Mouse (Mus musculus) liver, embryonic 15.5 days (tissue): ENCODE measurements around the gene Atxn7l3. TPM values are rescaled to one million over a fixed set of nuclear protein-coding genes. Genes with fewer than 3 reads are reported as not detected.

ENCODE experiments used
- ATAC-seq: fragments of 200-750 bp; cut with Nextera tagmentation; 2 replicates; pipeline ENCODE4 v1.8.0; 2017; ENCODE audit warnings: moderate number of reproducible peaks, mild to moderate bottlenecking, moderate library complexity; ENCODE audit not compliant: insufficient read depth
- H3K27ac ChIP-seq: fragments of 300-500 bp; sonication (generic); replicated peaks from 2 replicates; pipeline ENCODE4 v1.5.1; 2015; ENCODE audit warnings: mild to moderate bottlenecking, inconsistent platforms
- H3K27me3 ChIP-seq: fragments of 300-500 bp; sonication (generic); 2 replicates; pipeline ENCODE4 v1.6.1; 2015; ENCODE audit warnings: mild to moderate bottlenecking, inconsistent platforms
- H3K36me3 ChIP-seq: fragments of 300-500 bp; sonication (generic); replicated peaks from 2 replicates; pipeline ENCODE4 v1.6.1; 2015; ENCODE audit warnings: moderate library complexity, mild to moderate bottlenecking, inconsistent platforms
- H3K4me1 ChIP-seq: fragments of 300-500 bp; sonication (generic); replicated peaks from 2 replicates; pipeline ENCODE4 v1.6.1; 2015; ENCODE audit warnings: inconsistent platforms
- H3K4me2 ChIP-seq: fragments of 300-500 bp; sonication (generic); 2 replicates; pipeline ENCODE4 v1.6.1; 2015; ENCODE audit warnings: moderate library complexity, mild to moderate bottlenecking, inconsistent platforms
- H3K4me3 ChIP-seq: fragments of 300-500 bp; sonication (generic); replicated peaks from 2 replicates; pipeline ENCODE4 v1.5.1; 2015; ENCODE audit warnings: mild to moderate bottlenecking, inconsistent platforms
- H3K9ac ChIP-seq: fragments of 300-500 bp; sonication (generic); 2 replicates; pipeline ENCODE4 v1.6.1; 2015; ENCODE audit warnings: moderate library complexity, mild to moderate bottlenecking, inconsistent platforms
- H3K9me3 ChIP-seq: fragments of 300-500 bp; sonication (generic); replicated peaks from 2 replicates; pipeline ENCODE4 v1.6.1; 2016; ENCODE audit warnings: inconsistent platforms
- WGBS: fragments of 180-500 bp; shearing (Covaris S2); methylation state at CpG from one replicate; pipeline ENCODE4 v1.1.7; 2015; ENCODE audit warnings: mixed read lengths; ENCODE audit not compliant: insufficient replicate concordance; 5-methylcytosine and 5-hydroxymethylcytosine counted together
- polyA plus RNA-seq: library from polyadenylated mRNA; unstranded; fragments of >200 nt; fragmentation: Nextera tagmentation; extraction: Ambion mirVana; gene quantifications from 2 replicates; pipeline ENCODE4 v1.2.1, GENCODE M21; 2015

The Atxn7l3 gene
- polyA plus RNA-seq, 1 experiment from 2014 or later = 3.8 TPM

- no peak for ATAC-seq
- peak overlapping the region; percentile 55 for H3K4me3 ChIP-seq
- H3K36me3 ChIP-seq = peaks cover 98% of the 10 kb centered on the region
- peak overlapping the region; percentile 74 for H3K27ac ChIP-seq
- peaks cover 66% of the 10 kb centered on the region for H3K4me1 ChIP-seq
- peak overlapping the region; percentile 45 for H3K9ac ChIP-seq
- no peaks in the 10 kb centered on the region for H3K9me3 ChIP-seq
- H3K4me2 ChIP-seq = peak overlapping the region; percentile 78
- H3K27me3 ChIP-seq = no peaks in the 10 kb centered on the region
- WGBS = 75% methylated on average over 22 of the region's 22 CpGs
Observed at GRCm38 (mm10) chr11:102309821-102310617, 13.6 kb upstream of the Atxn7l3 start.

GRCm38 (mm10) chr11:102308979-102309378 lies 12.5 kb upstream of the Atxn7l3 start:
- H3K27me3 ChIP-seq = no peaks in the 10 kb centered on the region
- ATAC-seq = peak; percentile 92
- H3K4me2 ChIP-seq = peak overlapping the region; percentile 78
- H3K4me1 ChIP-seq = peaks cover 58% of the 10 kb centered on the region
- under 1% methylated on average over 27 of the region's 27 CpGs for WGBS
- H3K4me3 ChIP-seq = peak overlapping the region; percentile 55
- H3K27ac ChIP-seq = peak overlapping the region; percentile 74
- H3K36me3 ChIP-seq = peaks cover 89% of the 10 kb centered on the region
- peak overlapping the region; percentile 46 for H3K9ac ChIP-seq
- H3K9me3 ChIP-seq = no peaks in the 10 kb centered on the region

DNA sequence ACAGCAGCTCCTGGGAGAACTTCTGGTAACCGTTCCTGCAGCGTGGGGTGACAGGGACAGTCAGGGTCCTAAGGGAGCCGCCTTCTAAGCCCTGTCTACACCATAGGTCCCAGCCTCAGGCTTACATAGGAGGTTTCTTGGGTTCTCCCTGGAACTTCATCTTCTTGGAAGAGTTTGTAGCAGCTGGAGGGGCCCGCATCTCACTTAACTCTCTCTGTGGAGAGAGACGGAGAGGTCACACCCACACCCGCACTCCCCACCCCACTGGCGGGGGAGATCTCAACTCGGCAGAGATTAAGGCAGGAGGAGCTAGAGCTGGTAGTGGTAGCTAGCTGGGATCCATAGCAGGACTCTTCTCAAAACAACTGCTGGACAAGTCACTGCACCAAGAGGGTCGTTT lies 11.7 kb upstream of the Atxn7l3 start:
- WGBS = 64% methylated on average over 9 of the region's 9 CpGs

DNA sequence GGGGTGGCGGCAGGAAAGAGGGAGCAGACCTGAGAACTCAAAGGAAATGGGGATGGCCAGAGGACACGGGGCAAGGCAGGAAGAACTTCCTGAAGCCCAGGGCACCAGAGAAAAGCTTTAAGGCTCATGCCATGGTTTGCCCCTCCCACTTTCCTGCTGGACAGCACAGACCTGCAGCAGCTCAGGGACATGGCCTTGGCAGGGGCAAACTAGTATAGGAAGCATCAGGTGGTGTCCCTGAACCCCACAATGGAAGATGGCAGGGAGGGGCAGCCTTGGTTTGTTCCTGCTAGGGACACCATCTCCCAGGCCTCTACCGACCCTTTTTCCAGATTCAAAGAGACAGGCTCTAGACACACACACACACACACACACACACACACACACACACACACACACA lies 8.9 kb upstream of the Atxn7l3 start:
- 58% methylated on average over 3 of the region's 3 CpGs for WGBS
- Histone ChIP-seq H3K9ac (no peak overlapping the region), H3K36me3 (peaks cover 53% of the 10 kb centered on the region), H3K4me1 (peaks cover 29% of the 10 kb centered on the region), H3K27ac (no peak overlapping the region), H3K27me3 (no peaks in the 10 kb centered on the region), H3K4me3 (no peak overlapping the region), H3K4me2 (no peak overlapping the region), H3K9me3 (no peaks in the 10 kb centered on the region)
- ATAC-seq = no peak

More for the DNA sequence above, 11.7 kb upstream of the Atxn7l3 start:
- Histone ChIP-seq H3K9ac (no peak overlapping the region), H3K4me1 (peaks cover 56% of the 10 kb centered on the region), H3K27ac (no peak overlapping the region), H3K4me3 (no peak overlapping the region), H3K27me3 (no peaks in the 10 kb centered on the region), H3K9me3 (no peaks in the 10 kb centered on the region), H3K36me3 (peaks cover 80% of the 10 kb centered on the region), H3K4me2 (no peak overlapping the region)
- no peak for ATAC-seq

DNA sequence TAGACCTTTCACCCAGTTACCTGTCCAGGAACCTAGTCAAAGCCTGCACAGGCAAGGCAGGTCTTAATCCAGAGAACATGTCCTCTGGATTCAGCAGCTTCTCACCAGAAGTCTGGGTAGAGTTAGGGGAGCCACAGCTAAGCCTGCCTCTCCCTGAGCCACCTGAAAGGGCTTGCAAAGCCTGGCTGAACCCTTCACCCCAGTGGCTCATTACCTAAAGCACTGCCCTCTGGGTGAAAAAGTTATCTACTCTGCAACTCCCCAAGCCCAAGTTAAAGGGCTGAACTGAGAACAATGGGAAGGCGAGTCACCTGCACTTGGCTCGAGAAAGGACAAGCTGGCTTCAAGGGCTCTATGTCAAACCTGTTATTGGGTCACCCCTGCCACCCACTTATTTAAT lies 7.7 kb upstream of the Atxn7l3 start:
- H3K4me1 ChIP-seq = peaks cover 22% of the 10 kb centered on the region
- H3K9me3 ChIP-seq = no peaks in the 10 kb centered on the region
- no peak overlapping the region for H3K27ac ChIP-seq
- H3K4me3 ChIP-seq = no peak overlapping the region
- H3K27me3 ChIP-seq = no peaks in the 10 kb centered on the region
- WGBS = 66% methylated on average over 2 of the region's 2 CpGs
- ATAC-seq = no peak
- no peak overlapping the region for H3K4me2 ChIP-seq
- peaks cover 40% of the 10 kb centered on the region for H3K36me3 ChIP-seq
- H3K9ac ChIP-seq = no peak overlapping the region

DNA sequence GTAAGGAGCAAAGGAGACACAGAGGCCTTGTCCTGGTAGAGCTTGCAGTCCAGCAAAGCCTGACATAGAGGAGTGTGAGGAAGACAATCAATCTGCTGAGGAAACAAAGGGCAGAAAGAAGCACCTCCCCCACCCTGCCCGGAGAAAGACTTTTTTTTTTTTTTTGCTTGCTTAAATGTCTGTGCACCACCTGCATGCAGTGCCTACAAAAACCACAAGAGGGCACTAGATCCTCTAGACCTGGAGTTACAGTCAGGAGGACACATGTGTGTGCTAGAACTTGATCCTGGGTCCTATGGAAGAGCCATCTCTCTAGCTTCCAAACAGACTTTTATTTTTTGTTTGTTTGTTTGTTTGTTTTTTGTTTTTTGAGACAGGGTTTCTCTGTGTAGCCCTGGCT lies 3.4 kb upstream of the Atxn7l3 start:
- H3K36me3 ChIP-seq = no peaks in the 10 kb centered on the region
- no peaks in the 10 kb centered on the region for H3K9me3 ChIP-seq
- no peak overlapping the region for H3K4me2 ChIP-seq
- no peak overlapping the region for H3K27ac ChIP-seq
- no peak overlapping the region for H3K4me3 ChIP-seq
- no peak for ATAC-seq
- no peaks in the 10 kb centered on the region for H3K27me3 ChIP-seq
- WGBS = 9% methylated on average over 1 of the region's 1 CpGs
- H3K9ac ChIP-seq = no peak overlapping the region
- H3K4me1 ChIP-seq = peaks cover 36% of the 10 kb centered on the region

- peak; percentile 36 for ATAC-seq
Observed at GRCm38 (mm10) chr11:102297577-102298556, 1.4 kb upstream of the Atxn7l3 start.

DNA sequence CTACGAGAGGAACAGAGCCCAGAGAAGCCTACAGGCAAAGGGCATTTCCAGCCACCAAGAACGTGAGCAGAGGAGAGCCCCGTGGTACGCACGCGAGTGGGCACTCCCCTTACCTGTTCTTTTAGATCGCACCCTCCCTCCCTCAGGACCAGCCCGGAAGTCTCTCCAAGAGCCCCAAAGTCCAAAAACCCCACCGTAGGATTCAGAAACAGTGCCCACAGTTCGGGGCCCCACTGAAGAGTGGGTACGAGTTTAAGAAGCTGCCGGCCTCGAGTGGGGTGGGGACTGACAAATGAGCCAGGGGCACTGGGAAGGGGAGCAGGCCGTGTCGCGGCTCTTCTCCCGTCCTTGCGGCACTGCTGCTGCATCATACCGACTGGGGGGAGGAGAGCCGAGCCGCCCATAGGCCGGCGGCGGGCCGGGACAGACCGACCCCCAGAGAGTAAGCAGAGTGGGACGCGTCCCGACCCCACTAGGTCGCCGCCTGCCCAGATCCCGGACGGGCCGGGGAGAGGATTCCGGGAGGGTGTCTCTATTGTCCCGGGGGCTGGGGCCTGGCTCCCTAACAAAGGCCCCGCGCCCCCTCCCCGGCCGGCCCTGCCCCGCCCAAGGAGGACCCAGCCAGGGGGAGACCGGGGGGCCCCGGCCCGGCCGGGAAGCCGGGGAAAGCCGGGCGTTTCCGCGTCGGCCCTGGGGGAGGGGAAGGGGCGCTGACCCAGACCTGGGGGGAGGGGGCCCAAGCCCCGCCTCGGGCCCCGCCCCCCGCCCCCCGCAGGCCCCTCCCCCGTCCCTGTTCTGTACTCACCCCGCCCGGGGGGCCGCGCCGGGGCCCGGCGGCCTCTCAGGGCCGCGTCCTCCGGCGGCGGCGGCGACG lies 596 bp downstream of the Atxn7l3 start:
- peaks cover 50% of the 10 kb centered on the region for H3K4me1 ChIP-seq
- under 1% methylated on average over 58 of the region's 73 CpGs for WGBS
- ATAC-seq = peak; percentile 2; the same call in 1 of the 2 replicates

More at GRCm38 (mm10) chr11:102297577-102298556, 1.4 kb upstream of the Atxn7l3 start:
- Histone ChIP-seq H3K27ac (peak overlapping the region; percentile 97), H3K9me3 (no peaks in the 10 kb centered on the region), H3K36me3 (peaks cover 18% of the 10 kb centered on the region), H3K4me2 (peak overlapping the region; percentile 95), H3K4me1 (peaks cover 47% of the 10 kb centered on the region), H3K9ac (peak overlapping the region; percentile 78), H3K4me3 (peak overlapping the region; percentile 83), H3K27me3 (no peaks in the 10 kb centered on the region)
- WGBS = 17% methylated on average over 27 of the region's 27 CpGs

GRCm38 (mm10) chr11:102294887-102295597 lies 1.4 kb downstream of the Atxn7l3 start:
- peak overlapping the region; percentile 97 for H3K27ac ChIP-seq
- H3K4me3 ChIP-seq = peak overlapping the region; percentile 83
- H3K9me3 ChIP-seq = no peaks in the 10 kb centered on the region
- peak overlapping the region; percentile 88 for H3K9ac ChIP-seq
- no peaks in the 10 kb centered on the region for H3K27me3 ChIP-seq
- peaks cover 51% of the 10 kb centered on the region for H3K4me1 ChIP-seq
- WGBS = 83% methylated on average over 12 of the region's 12 CpGs
- peaks cover 46% of the 10 kb centered on the region for H3K36me3 ChIP-seq
- H3K4me2 ChIP-seq = peak overlapping the region; percentile 95
- no peak for ATAC-seq

More for the DNA sequence above, 596 bp downstream of the Atxn7l3 start:
- no peaks in the 10 kb centered on the region for H3K27me3 ChIP-seq
- peak overlapping the region; percentile 88 for H3K9ac ChIP-seq
- H3K9me3 ChIP-seq = no peaks in the 10 kb centered on the region
- peak overlapping the region; percentile 97 for H3K27ac ChIP-seq
- H3K36me3 ChIP-seq = peaks cover 38% of the 10 kb centered on the region
- peak overlapping the region; percentile 95 for H3K4me2 ChIP-seq
- peak overlapping the region; percentile 83 for H3K4me3 ChIP-seq

- Histone ChIP-seq H3K9ac (peak overlapping the region; percentile 88), H3K4me3 (no peak overlapping the region), H3K27ac (0 out of 2 replicates have a peak overlapping the region, but pooled peaks have one; percentile 97), H3K27me3 (no peaks in the 10 kb centered on the region), H3K9me3 (no peaks in the 10 kb centered on the region), H3K4me1 (peaks cover 47% of the 10 kb centered on the region), H3K4me2 (peak overlapping the region; percentile 95), H3K36me3 (peaks cover 47% of the 10 kb centered on the region)
- ATAC-seq = no peak
- 75% methylated on average over 5 of the region's 5 CpGs for WGBS
Observed at GRCm38 (mm10) chr11:102294416-102294815, 2.0 kb downstream of the Atxn7l3 start.
